Mouse (Mus musculus): ENCODE measurements at regions not wholly inside any gene's neighbourhood (a gene's known extent, or its start where the extent isn't known, plus 50 kb on each side); places are given as distances from the start of the nearest gene placed in this dataset.

DNA sequence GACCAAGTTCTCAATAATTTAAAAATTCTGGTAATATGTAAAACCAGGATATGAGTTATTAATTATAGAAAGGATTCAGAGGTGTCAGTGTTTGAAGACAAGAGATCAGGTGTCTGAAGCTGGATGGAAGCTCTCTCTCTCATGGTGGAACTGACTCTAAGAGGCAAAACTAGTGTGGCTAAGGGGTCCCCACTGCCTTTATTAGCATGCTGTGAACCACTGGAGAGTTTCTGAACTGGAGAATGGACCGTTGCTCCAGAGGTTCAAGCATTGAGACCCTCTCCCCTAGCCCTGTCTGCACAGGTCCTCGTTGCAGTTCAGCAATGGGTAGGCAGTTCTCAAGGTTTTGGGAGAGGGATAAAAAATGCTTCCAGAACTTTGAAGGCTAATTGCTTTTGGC is 191.4 kb upstream of the Gm5148 start:
- no peak for DNase-seq
- Histone ChIP-seq H3K4me3 (replicated peaks; ENCODE audit: extremely low read depth, low read depth, low read length) (no peak overlapping the region), H3K4me1 (ENCODE audit: control insufficient read depth, insufficient read depth, low read length) (peaks cover 17% of the 10 kb centered on the region)
- 67% methylated on average over 2 of the region's 2 CpGs for WGBS
- TF ChIP-seq CTCF (IDR thresholded peaks at IDR 0.05; ENCODE audit: insufficient read depth, low read length) (no peak), POLR2A (IDR thresholded peaks at IDR 0.05; ENCODE audit: borderline replicate concordance, extremely low read depth, low read depth, low read length) (no peak)

GRCm38 (mm10) chr3:37914136-37914535 is 189.8 kb upstream of the Gm5148 start:
- no peak for DNase-seq
- WGBS, result 100% methylated on average over 2 of the region's 2 CpGs
- Histone ChIP-seq H3K4me1 (ENCODE audit: control insufficient read depth, insufficient read depth, low read length) (peaks cover 12% of the 10 kb centered on the region), H3K4me3 (replicated peaks; ENCODE audit: extremely low read depth, low read depth, low read length) (no peak overlapping the region)
- TF ChIP-seq CTCF (IDR thresholded peaks at IDR 0.05; ENCODE audit: insufficient read depth, low read length) (no peak), POLR2A (IDR thresholded peaks at IDR 0.05; ENCODE audit: borderline replicate concordance, extremely low read depth, low read depth, low read length) (no peak)

DNA sequence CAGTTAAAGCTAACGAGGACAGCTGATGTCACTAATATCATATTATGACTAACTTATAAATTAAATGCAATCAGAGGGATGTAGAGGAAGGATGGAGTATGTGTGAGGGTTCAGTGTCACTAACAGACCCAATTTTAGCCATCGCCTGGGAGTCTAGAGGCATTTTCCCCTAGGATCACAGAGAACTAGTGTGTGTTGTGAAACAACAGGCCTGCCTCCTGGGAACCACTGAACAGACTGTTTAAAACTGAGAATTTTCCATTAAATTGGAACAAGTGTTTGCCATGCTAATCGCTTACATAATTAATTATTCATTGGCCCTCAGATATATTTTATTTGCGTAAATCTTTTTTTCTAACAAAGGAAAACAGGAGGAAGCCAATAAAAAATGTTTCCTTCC is 185.5 kb upstream of the Gm5148 start:
- peaks cover 20% of the 10 kb centered on the region for H3K4me1 ChIP-seq (ENCODE audit: control insufficient read depth, insufficient read depth, low read length)
- DNase-seq, result no peak
- 94% methylated on average over 4 of the region's 4 CpGs for WGBS
- TF ChIP-seq CTCF (IDR thresholded peaks at IDR 0.05; ENCODE audit: insufficient read depth, low read length) (no peak), POLR2A (IDR thresholded peaks at IDR 0.05; ENCODE audit: borderline replicate concordance, extremely low read depth, low read depth, low read length) (no peak)
- no peak overlapping the region for H3K4me3 ChIP-seq (replicated peaks; ENCODE audit: extremely low read depth, low read depth, low read length)

DNA sequence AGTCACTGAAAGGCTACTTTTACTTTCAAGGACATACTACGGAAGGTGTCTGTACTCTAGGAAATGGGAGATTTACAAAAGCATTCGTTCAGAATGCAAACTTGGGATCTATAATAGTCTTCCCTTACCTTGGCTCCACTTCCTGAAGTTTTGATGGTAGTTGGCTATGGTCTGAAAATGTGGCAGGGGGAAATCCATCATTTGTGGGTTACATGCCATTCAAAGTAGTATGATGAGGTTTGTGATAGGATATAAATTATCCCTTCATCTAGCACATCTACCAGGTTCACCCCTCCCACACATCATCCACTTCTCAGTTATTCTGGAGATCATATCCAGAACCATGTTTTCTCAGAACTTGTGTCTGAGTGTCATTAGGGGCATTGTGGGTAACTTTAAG is 184.7 kb upstream of the Gm5148 start:
- Histone ChIP-seq H3K4me1 (ENCODE audit: control insufficient read depth, insufficient read depth, low read length) (peaks cover 20% of the 10 kb centered on the region), H3K4me3 (replicated peaks; ENCODE audit: extremely low read depth, low read depth, low read length) (no peak overlapping the region)
- DNase-seq, result no peak
- TF ChIP-seq CTCF (IDR thresholded peaks at IDR 0.05; ENCODE audit: insufficient read depth, low read length) (no peak), POLR2A (IDR thresholded peaks at IDR 0.05; ENCODE audit: borderline replicate concordance, extremely low read depth, low read depth, low read length) (no peak)
- 75% methylated on average over 2 of the region's 2 CpGs for WGBS

DNA sequence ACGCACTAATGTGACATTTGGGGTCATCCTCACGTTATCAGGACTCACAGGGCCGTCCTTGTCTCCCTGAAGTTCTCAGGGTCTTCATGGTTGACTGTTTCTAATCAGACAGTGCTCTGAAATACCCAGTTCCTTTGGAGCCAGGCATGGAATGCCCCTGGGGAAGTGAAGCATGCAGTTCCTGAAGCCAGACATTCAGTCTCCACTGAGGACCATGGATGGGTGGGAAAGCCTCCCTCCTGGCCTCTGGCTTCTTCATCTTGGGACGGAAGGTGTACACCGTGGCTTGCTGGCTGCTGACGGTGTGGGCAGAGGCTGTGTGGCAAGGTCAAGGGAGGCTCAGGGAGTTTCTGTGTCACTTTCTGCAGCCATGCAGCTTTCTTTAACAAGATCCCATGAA is 184.2 kb upstream of the Gm5148 start:
- no peak for DNase-seq
- peaks cover 22% of the 10 kb centered on the region for H3K4me1 ChIP-seq (ENCODE audit: control insufficient read depth, insufficient read depth, low read length)
- 77% methylated on average over 6 of the region's 6 CpGs for WGBS
- TF ChIP-seq CTCF (IDR thresholded peaks at IDR 0.05; ENCODE audit: insufficient read depth, low read length) (no peak), POLR2A (IDR thresholded peaks at IDR 0.05; ENCODE audit: borderline replicate concordance, extremely low read depth, low read depth, low read length) (no peak)
- H3K4me3 ChIP-seq (replicated peaks; ENCODE audit: extremely low read depth, low read depth, low read length), result no peak overlapping the region

GRCm38 (mm10) chr3:37907432-37908088 is 183.3 kb upstream of the Gm5148 start:
- TF ChIP-seq CTCF (IDR thresholded peaks at IDR 0.05; ENCODE audit: insufficient read depth, low read length), result no peak
- TF ChIP-seq POLR2A (IDR thresholded peaks at IDR 0.05; ENCODE audit: borderline replicate concordance, extremely low read depth, low read depth, low read length), result no peak
- peaks cover 25% of the 10 kb centered on the region for H3K4me1 ChIP-seq (ENCODE audit: control insufficient read depth, insufficient read depth, low read length)
- peak; percentile 50 for DNase-seq
- WGBS, result 6% methylated on average over 14 of the region's 14 CpGs
- H3K4me3 ChIP-seq (replicated peaks; ENCODE audit: extremely low read depth, low read depth, low read length), result peak overlapping the region; percentile 10

DNA sequence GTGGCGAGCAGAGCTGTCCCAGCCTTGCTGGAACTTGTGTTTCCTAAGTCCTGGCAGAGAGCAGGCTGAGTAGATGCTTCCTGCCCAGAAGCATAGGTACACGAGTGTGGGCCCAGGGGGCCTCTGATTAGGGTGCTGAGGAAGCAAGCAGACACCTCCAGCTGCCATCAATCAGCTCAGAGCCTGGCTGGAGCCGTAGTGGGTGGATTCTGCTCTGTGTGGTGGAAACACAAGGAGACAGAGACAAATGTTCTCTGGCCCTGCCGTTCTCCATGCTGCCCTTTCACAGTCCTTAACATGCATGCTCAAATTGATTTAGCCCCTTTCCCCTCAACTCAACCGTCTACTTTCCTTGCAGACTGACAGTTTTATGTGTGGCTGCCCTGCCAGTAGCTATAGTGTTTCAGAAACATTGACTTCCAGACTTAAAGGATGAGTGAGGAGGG is 182.5 kb upstream of the Gm5148 start:
- 30% methylated on average over 5 of the region's 5 CpGs for WGBS
- TF ChIP-seq POLR2A (IDR thresholded peaks at IDR 0.05; ENCODE audit: borderline replicate concordance, extremely low read depth, low read depth, low read length), result no peak
- no peak for TF ChIP-seq CTCF (IDR thresholded peaks at IDR 0.05; ENCODE audit: insufficient read depth, low read length)
- no peak overlapping the region for H3K4me3 ChIP-seq (replicated peaks; ENCODE audit: extremely low read depth, low read depth, low read length)
- H3K4me1 ChIP-seq (ENCODE audit: control insufficient read depth, insufficient read depth, low read length), result peaks cover 25% of the 10 kb centered on the region
- DNase-seq, result no peak

DNA sequence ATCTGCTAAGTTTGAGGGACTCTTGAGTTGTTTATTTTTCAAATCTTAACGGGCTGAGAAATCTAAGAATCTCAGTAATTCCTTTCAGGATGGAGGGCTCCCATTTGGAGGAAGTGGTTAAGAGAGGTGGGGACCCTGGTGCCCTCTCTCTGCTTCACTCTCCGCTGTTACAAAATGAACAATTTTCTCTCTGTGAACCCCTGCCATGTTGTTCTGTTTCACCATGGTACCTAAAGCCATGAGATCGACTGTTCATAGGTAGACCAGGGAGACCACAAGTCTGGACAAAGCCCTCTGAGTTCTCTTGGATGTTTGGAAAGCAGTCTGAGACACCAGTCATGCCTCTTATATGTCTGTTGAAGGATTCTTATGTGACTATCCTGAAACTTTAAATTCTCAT is 179.9 kb upstream of the Gm5148 start:
- WGBS, result 67% methylated on average over 3 of the region's 3 CpGs
- Histone ChIP-seq H3K4me3 (replicated peaks; ENCODE audit: extremely low read depth, low read depth, low read length) (no peak overlapping the region), H3K4me1 (ENCODE audit: control insufficient read depth, insufficient read depth, low read length) (peaks cover 25% of the 10 kb centered on the region)
- TF ChIP-seq CTCF (IDR thresholded peaks at IDR 0.05; ENCODE audit: insufficient read depth, low read length), result no peak
- no peak for TF ChIP-seq POLR2A (IDR thresholded peaks at IDR 0.05; ENCODE audit: borderline replicate concordance, extremely low read depth, low read depth, low read length)
- DNase-seq, result no peak

- peaks cover 23% of the 10 kb centered on the region for H3K4me1 ChIP-seq (ENCODE audit: control insufficient read depth, insufficient read depth, low read length)
- TF ChIP-seq CTCF (IDR thresholded peaks at IDR 0.05; ENCODE audit: insufficient read depth, low read length) (no peak), POLR2A (IDR thresholded peaks at IDR 0.05; ENCODE audit: borderline replicate concordance, extremely low read depth, low read depth, low read length) (no peak)
- DNase-seq, result no peak
- no peak overlapping the region for H3K4me3 ChIP-seq (replicated peaks; ENCODE audit: extremely low read depth, low read depth, low read length)
- 60% methylated on average over 3 of the region's 3 CpGs for WGBS
Measured at GRCm38 (mm10) chr3:37903482-37903881, 179.2 kb upstream of the Gm5148 start.

GRCm38 (mm10) chr3:37903021-37903420 is 178.7 kb upstream of the Gm5148 start:
- Histone ChIP-seq H3K4me3 (replicated peaks; ENCODE audit: extremely low read depth, low read depth, low read length) (no peak overlapping the region), H3K4me1 (ENCODE audit: control insufficient read depth, insufficient read depth, low read length) (peaks cover 18% of the 10 kb centered on the region)
- no peak for DNase-seq
- no peak for TF ChIP-seq CTCF (IDR thresholded peaks at IDR 0.05; ENCODE audit: insufficient read depth, low read length)
- TF ChIP-seq POLR2A (IDR thresholded peaks at IDR 0.05; ENCODE audit: borderline replicate concordance, extremely low read depth, low read depth, low read length), result no peak
- WGBS, result 80% methylated on average over 4 of the region's 4 CpGs

Data from lung, adult 2 months (tissue).